ENCODE assay signal across 16 mouse cellular contexts in genomic region chr4:145196586-145196985, GRCm38 (mm10). TPM values are rescaled to one million over a fixed set of nuclear protein-coding genes. Genes with fewer than 3 reads are reported as not detected.
DNase-seq lines count a peak whose midpoint lies in the region; ATAC-seq and TF ChIP-seq lines count a peak whose summit lies in the region.
"Had no signal": no experiment of that assay in that cellular context is flagged by ENCODE, and none has a peak within 500 bp of the region (broad histone marks: within the 10 kb centered on the region; RNA-seq: fewer than 3 reads in every experiment).

No protein-coding gene starts in this region.

- H3K9ac ChIP-seq in midbrain, postnatal 0 days (replicated peaks; ENCODE audit: low read length, poor library complexity, severe bottlenecking), result no peak overlapping the region
- no peak overlapping the region for H3K9ac ChIP-seq in midbrain, embryonic 16.5 days (ENCODE audit: low read depth, low read length)
- H3K9ac ChIP-seq in liver, postnatal 0 days (replicated peaks), result no peak overlapping the region
- H3K9ac ChIP-seq: forebrain, embryonic 15.5 days; midbrain, embryonic 12.5 days; stomach, embryonic 15.5 days had no signal

- no peaks in the 10 kb centered on the region for H3K27me3 ChIP-seq in midbrain, postnatal 0 days (ENCODE audit: insufficient read depth, low read length)
- no peaks in the 10 kb centered on the region for H3K27me3 ChIP-seq in midbrain, embryonic 16.5 days (ENCODE audit: control insufficient read depth, insufficient read depth, low read depth, low read length)
- no peaks in the 10 kb centered on the region for H3K27me3 ChIP-seq in liver, postnatal 0 days (ENCODE audit: insufficient read depth, low read length)
- H3K27me3 ChIP-seq: forebrain, embryonic 15.5 days; midbrain, embryonic 12.5 days; stomach, embryonic 15.5 days had no signal

- H3K9me3 ChIP-seq in midbrain, postnatal 0 days (ENCODE audit: low read length), result no peaks in the 10 kb centered on the region
- no peaks in the 10 kb centered on the region for H3K9me3 ChIP-seq in midbrain, embryonic 16.5 days (replicated peaks; ENCODE audit: control insufficient read depth, low read length, poor library complexity, severe bottlenecking)
- H3K9me3 ChIP-seq in liver, postnatal 0 days (ENCODE audit: low read length), result no peaks in the 10 kb centered on the region
- H3K9me3 ChIP-seq: forebrain, embryonic 15.5 days; heart, embryonic 10.5 days; midbrain, embryonic 12.5 days; stomach, embryonic 15.5 days had no signal

- H3K4me1 ChIP-seq in midbrain, postnatal 0 days (ENCODE audit: insufficient read depth, low read length), result peaks cover 7% of the 10 kb centered on the region
- peaks cover 15% of the 10 kb centered on the region for H3K4me1 ChIP-seq in midbrain, embryonic 16.5 days (ENCODE audit: control insufficient read depth, insufficient read depth, low read length)
- H3K4me1 ChIP-seq in bone marrow macrophage, adult 2 months (ENCODE audit: control insufficient read depth, insufficient read depth, low read length), result peaks cover 34% of the 10 kb centered on the region
- peaks cover 41% of the 10 kb centered on the region for H3K4me1 ChIP-seq in liver, postnatal 0 days (ENCODE audit: insufficient read depth)

- H3K4me3 ChIP-seq in gastrocnemius, adult 2 months, result no peak overlapping the region
- no peak overlapping the region for H3K4me3 ChIP-seq in midbrain, postnatal 0 days (ENCODE audit: low read depth, low read length)
- no peak overlapping the region for H3K4me3 ChIP-seq in midbrain, embryonic 16.5 days (ENCODE audit: low read depth, low read length)
- H3K4me3 ChIP-seq in bone marrow macrophage, adult 2 months (ENCODE audit: insufficient read depth, low read length), result no peak overlapping the region
- no peak overlapping the region for H3K4me3 ChIP-seq in liver, postnatal 0 days (ENCODE audit: low read depth, low read length)
- H3K4me3 ChIP-seq: forebrain, embryonic 15.5 days; heart, embryonic 10.5 days; midbrain, embryonic 12.5 days; stomach, embryonic 15.5 days had no signal

- H3K36me3 ChIP-seq in midbrain, postnatal 0 days (ENCODE audit: insufficient read depth, low read length), result no peaks in the 10 kb centered on the region
- H3K36me3 ChIP-seq in midbrain, embryonic 16.5 days (ENCODE audit: control insufficient read depth, insufficient read depth, low read length), result no peaks in the 10 kb centered on the region
- H3K36me3 ChIP-seq in liver, postnatal 0 days (replicated peaks; ENCODE audit: insufficient read depth, low read length), result no peaks in the 10 kb centered on the region
- H3K36me3 ChIP-seq: forebrain, embryonic 15.5 days; heart, embryonic 10.5 days; midbrain, embryonic 12.5 days; stomach, embryonic 15.5 days had no signal

- H3K4me2 ChIP-seq in midbrain, postnatal 0 days (ENCODE audit: low read depth, low read length, poor library complexity, severe bottlenecking), result no peak overlapping the region
- no peak overlapping the region for H3K4me2 ChIP-seq in midbrain, embryonic 16.5 days (ENCODE audit: low read length)
- H3K4me2 ChIP-seq in liver, postnatal 0 days (ENCODE audit: low read depth, low read length), result no peak overlapping the region
- H3K4me2 ChIP-seq: forebrain, embryonic 15.5 days; midbrain, embryonic 12.5 days; stomach, embryonic 15.5 days had no signal

- H3K27ac ChIP-seq in gastrocnemius, adult 2 months, result no peak overlapping the region
- H3K27ac ChIP-seq in midbrain, postnatal 0 days (ENCODE audit: low read depth, low read length), result no peak overlapping the region
- no peak overlapping the region for H3K27ac ChIP-seq in midbrain, embryonic 16.5 days (ENCODE audit: low read length)
- H3K27ac ChIP-seq in bone marrow macrophage, adult 2 months (ENCODE audit: insufficient read depth, low read depth, low read length), result no peak overlapping the region
- H3K27ac ChIP-seq in liver, postnatal 0 days (ENCODE audit: low read depth), result no peak overlapping the region
- H3K27ac ChIP-seq: forebrain, embryonic 15.5 days; heart, embryonic 10.5 days; hindbrain, postnatal 0 days; midbrain, embryonic 12.5 days; stomach, embryonic 15.5 days had no signal

- ATAC-seq in midbrain, postnatal 0 days (ENCODE audit: low FRiP score), result no peak
- ATAC-seq in midbrain, embryonic 16.5 days, result no peak
- no peak for ATAC-seq in liver, postnatal 0 days
- ATAC-seq: forebrain, embryonic 15.5 days; hindbrain, postnatal 0 days had no signal

- TF ChIP-seq EP300 in liver, postnatal 0 days (IDR thresholded peaks at IDR 0.05; ENCODE audit: low read depth), result no peak

- peak; percentile 2; the same call in 1 of the 2 replicates for TF ChIP-seq CTCF in gastrocnemius, adult 2 months (IDR thresholded peaks at IDR 0.05)
- peak; percentile 23; the same call in 1 of the 2 replicates for TF ChIP-seq CTCF in midbrain, postnatal 0 days (IDR thresholded peaks at IDR 0.05)
- 0 out of 2 replicates have a peak, but pooled peaks have one; percentile 22 for TF ChIP-seq CTCF in bone marrow macrophage, adult 2 months (IDR thresholded peaks at IDR 0.05; ENCODE audit: low read depth, low read length)
- TF ChIP-seq CTCF in liver, postnatal 0 days (IDR thresholded peaks at IDR 0.05; ENCODE audit: low read depth), result peak; percentile 45

- intact Hi-C loops in gastrocnemius, adult 2 months (cut with DNase I), result no loop called here

- no peak for DNase-seq in gastrocnemius, adult 2 months
- no peak for DNase-seq in gastrocnemius, adult 18-20 months (ENCODE audit: low spot score)
- no peak for DNase-seq in midbrain, postnatal 0 days (ENCODE audit: low spot score)
- DNase-seq in liver, postnatal 0 days, result no peak
- DNase-seq in testis, postnatal 14 days (ENCODE audit: low spot score), result no peak
- DNase-seq in cerebellum, postnatal 4 days (ENCODE audit: low spot score in 2 of 2), result no peak
- DNase-seq: adrenal gland, adult 2 months; kidney, postnatal 10 days; left cerebral cortex, postnatal 4 days had no signal

- WGBS in midbrain, postnatal 0 days, result 84% methylated on average over 4 of the region's 4 CpGs
- WGBS in midbrain, embryonic 16.5 days, result 85% methylated on average over 4 of the region's 4 CpGs
- WGBS in liver, postnatal 0 days (ENCODE audit: insufficient replicate concordance), result 71% methylated on average over 4 of the region's 4 CpGs

- TF ChIP-seq POLR2A in bone marrow macrophage, adult 2 months (IDR thresholded peaks at IDR 0.05; ENCODE audit: borderline replicate concordance, low read depth, low read length), result no peak

RNA-seq across cellular contexts. Expression of gene Vps13d, which starts 1.8 kb away (rescaled TPM):
- 10 to 100 TPM; 35.6 to 37.0 TPM for total RNA-seq in gastrocnemius, adult 2 months (2021)
- total RNA-seq in gastrocnemius, adult 18-20 months (2021), result 10 to 100 TPM; 28.7 to 34.3 TPM
- 35.6 and 36.5 TPM in 2 replicates for total RNA-seq in midbrain, postnatal 0 days (2014; rRNA removed)
- polyA plus RNA-seq in midbrain, postnatal 0 days (2015; fragmentation: Nextera tagmentation; extraction: Ambion mirVana), result 7.8 and 9.1 TPM in 2 replicates
- 8.9 and 9.7 TPM in 2 replicates for polyA plus RNA-seq in midbrain, embryonic 16.5 days (2015; fragmentation: Nextera tagmentation; extraction: Ambion mirVana)
- 37.4 and 44.8 TPM in 2 replicates for polyA plus RNA-seq in bone marrow macrophage, adult 2 months (2012; ENCODE audit: insufficient read depth, insufficient read length, missing spikeins)
- polyA plus RNA-seq in liver, postnatal 0 days (2015; fragmentation: Nextera tagmentation; extraction: Ambion mirVana), result 6.6 and 7.0 TPM in 2 replicates

RNA-seq across cellular contexts. Expression of gene Tnfrsf1b, which starts 50.1 kb away (rescaled TPM):
- 1 to 10 TPM; 2.5 to 3.0 TPM for total RNA-seq in gastrocnemius, adult 2 months (2021)
- total RNA-seq in gastrocnemius, adult 18-20 months (2021), result 1 to 10 TPM; 1.5 to 2.9 TPM
- 7.1 and 7.5 TPM in 2 replicates for total RNA-seq in midbrain, postnatal 0 days (2014; rRNA removed)
- polyA plus RNA-seq in midbrain, postnatal 0 days (2015; fragmentation: Nextera tagmentation; extraction: Ambion mirVana), result 2.6 and 2.8 TPM in 2 replicates
- 4.0 and 4.2 TPM in 2 replicates for polyA plus RNA-seq in midbrain, embryonic 16.5 days (2015; fragmentation: Nextera tagmentation; extraction: Ambion mirVana)
- 181 and 222 TPM in 2 replicates for polyA plus RNA-seq in bone marrow macrophage, adult 2 months (2012; ENCODE audit: insufficient read depth, insufficient read length, missing spikeins)
- polyA plus RNA-seq in liver, postnatal 0 days (2015; fragmentation: Nextera tagmentation; extraction: Ambion mirVana), result 7.2 and 9.4 TPM in 2 replicates

Comparison
In these comparisons a context has a peak if more than half of its experiments do, and no peak if none do; other contexts are left out.
1. RNA of gene Tnfrsf1b, which starts 50.1 kb away (polyA plus RNA-seq): 181 to 222 TPM in bone marrow macrophage, adult 2 months; 7.2 to 9.4 TPM in liver, postnatal 0 days, 4.0 to 4.2 TPM in midbrain, embryonic 16.5 days and 2.6 to 2.8 TPM in midbrain, postnatal 0 days; every median in the first group is over 10 times any median in the second.
2. Peak in every context shown above with its lines, with median percentiles within 50 percentile points of each other: CTCF ChIP-seq.